Mouse (Mus musculus) hindbrain, postnatal 0 days (tissue): ENCODE data around the gene Tacc2. TPM values are rescaled to one million over a fixed set of nuclear protein-coding genes. Genes with fewer than 3 reads are reported as not detected.

Experiments used
- ATAC-seq: fragments of 200-750 bp; cut with Nextera tagmentation; 2 replicates; pipeline ENCODE4 v1.8.0; 2017; ENCODE audit warnings: mild to moderate bottlenecking, moderate TSS enrichment, moderate library complexity
- DNase-seq: peaks from one replicate; pipeline ENCODE4 v3.0.0-alpha.2; 2015; ENCODE audit warnings: low spot score
- H3K27ac ChIP-seq: fragments of 300-500 bp; sonication (generic); 2 replicates; pipeline ENCODE4 v1.5.1; 2014; ENCODE audit warnings: mild to moderate bottlenecking
- H3K27me3 ChIP-seq: fragments of 300-500 bp; sonication (generic); 2 replicates; pipeline ENCODE4 v1.6.1; 2014; ENCODE audit warnings: low read length, mixed read lengths; ENCODE audit not compliant: insufficient read depth
- H3K36me3 ChIP-seq: fragments of 300-500 bp; sonication (generic); 2 replicates; pipeline ENCODE4 v1.6.1; 2014; ENCODE audit warnings: low read length, mixed read lengths; ENCODE audit not compliant: insufficient read depth
- H3K4me1 ChIP-seq: fragments of 300-500 bp; sonication (generic); 2 replicates; pipeline ENCODE4 v1.6.1; 2014; ENCODE audit warnings: antibody characterized with exemption, low read length, mixed read lengths; ENCODE audit not compliant: insufficient read depth
- H3K4me2 ChIP-seq: fragments of 300-500 bp; sonication (generic); 2 replicates; pipeline ENCODE4 v1.6.1; 2014; ENCODE audit warnings: low read depth, mild to moderate bottlenecking, low read length, moderate library complexity, mixed read lengths
- H3K4me3 ChIP-seq: fragments of 300-500 bp; sonication (generic); 2 replicates; pipeline ENCODE4 v1.5.1; 2014; ENCODE audit warnings: low read length
- H3K9ac ChIP-seq: fragments of 300-500 bp; sonication (generic); replicated peaks from 2 replicates; pipeline ENCODE4 v1.6.1; 2014; ENCODE audit warnings: mild to moderate bottlenecking, low read length, moderate library complexity, mixed read lengths
- H3K9me3 ChIP-seq: fragments of 300-500 bp; sonication (generic); 2 replicates; pipeline ENCODE4 v1.6.1; 2016; ENCODE audit warnings: low read length, mixed read lengths
- CTCF ChIP-seq: IDR thresholded peaks from 2 replicates; pipeline ENCODE4 v1.5.1; 2016; ENCODE audit warnings: antibody characterized with exemption, control low read depth, low read depth
- WGBS: fragments of 180-500 bp; shearing (Covaris S2); extraction: QIAGEN DNeasy Blood & Tissue Kit; methylation state at CpG from one replicate; pipeline ENCODE4 v1.1.7; 2014; 5-methylcytosine and 5-hydroxymethylcytosine counted together
- polyA plus RNA-seq: library from polyadenylated mRNA; unstranded; fragments of >200 nt; fragmentation: Nextera tagmentation; extraction: Ambion mirVana; gene quantifications from 2 replicates; pipeline ENCODE4 v1.2.1, GENCODE M21; 2015
- total RNA-seq: library from RNA; depleted of rRNA; stranded (reverse); fragments of >200 nt; gene quantifications from 2 replicates; pipeline ENCODE4 v1.2.3, GENCODE M21; 2014

The Tacc2 gene
- total and polyA plus RNA-seq, 2 experiments from 2014 or later = 38.4 to 51.8 TPM

DNA sequence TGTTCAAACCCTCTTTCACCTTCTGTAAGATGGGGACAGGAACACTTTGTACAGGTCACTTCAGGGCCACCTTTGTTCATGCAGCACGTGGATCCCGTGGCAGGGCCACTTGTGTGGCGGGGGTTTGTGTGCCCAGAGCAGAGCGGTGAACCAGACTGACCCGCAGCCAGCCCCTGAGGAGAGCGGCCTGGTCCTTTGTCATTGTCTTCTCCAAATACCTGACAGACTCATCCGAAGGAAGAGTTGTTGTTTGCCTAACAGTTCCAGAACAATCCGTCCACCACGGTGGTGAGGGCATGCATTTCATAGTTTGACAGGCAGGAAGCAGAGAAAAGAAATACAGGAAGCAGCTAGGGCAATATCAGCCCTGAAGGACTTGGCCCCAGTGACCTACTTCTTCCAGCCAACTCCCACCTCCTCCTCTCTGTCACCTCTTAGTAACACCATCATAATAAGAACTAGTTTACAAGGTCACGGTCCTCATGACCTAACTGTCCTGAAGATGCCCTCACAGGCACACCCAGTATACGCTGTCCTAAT lies 180.2 kb downstream of the Tacc2 start:
- H3K27ac ChIP-seq = no peak overlapping the region
- no peaks in the 10 kb centered on the region for H3K27me3 ChIP-seq
- H3K9ac ChIP-seq = no peak overlapping the region
- no peaks in the 10 kb centered on the region for H3K4me1 ChIP-seq
- 82% methylated on average over 11 of the region's 11 CpGs for WGBS
- DNase-seq (no peak), ATAC-seq (no peak)
- H3K4me2 ChIP-seq = no peak overlapping the region
- peaks cover 37% of the 10 kb centered on the region for H3K36me3 ChIP-seq
- H3K4me3 ChIP-seq = no peak overlapping the region
- H3K9me3 ChIP-seq = no peaks in the 10 kb centered on the region
- no peak for TF ChIP-seq CTCF

DNA sequence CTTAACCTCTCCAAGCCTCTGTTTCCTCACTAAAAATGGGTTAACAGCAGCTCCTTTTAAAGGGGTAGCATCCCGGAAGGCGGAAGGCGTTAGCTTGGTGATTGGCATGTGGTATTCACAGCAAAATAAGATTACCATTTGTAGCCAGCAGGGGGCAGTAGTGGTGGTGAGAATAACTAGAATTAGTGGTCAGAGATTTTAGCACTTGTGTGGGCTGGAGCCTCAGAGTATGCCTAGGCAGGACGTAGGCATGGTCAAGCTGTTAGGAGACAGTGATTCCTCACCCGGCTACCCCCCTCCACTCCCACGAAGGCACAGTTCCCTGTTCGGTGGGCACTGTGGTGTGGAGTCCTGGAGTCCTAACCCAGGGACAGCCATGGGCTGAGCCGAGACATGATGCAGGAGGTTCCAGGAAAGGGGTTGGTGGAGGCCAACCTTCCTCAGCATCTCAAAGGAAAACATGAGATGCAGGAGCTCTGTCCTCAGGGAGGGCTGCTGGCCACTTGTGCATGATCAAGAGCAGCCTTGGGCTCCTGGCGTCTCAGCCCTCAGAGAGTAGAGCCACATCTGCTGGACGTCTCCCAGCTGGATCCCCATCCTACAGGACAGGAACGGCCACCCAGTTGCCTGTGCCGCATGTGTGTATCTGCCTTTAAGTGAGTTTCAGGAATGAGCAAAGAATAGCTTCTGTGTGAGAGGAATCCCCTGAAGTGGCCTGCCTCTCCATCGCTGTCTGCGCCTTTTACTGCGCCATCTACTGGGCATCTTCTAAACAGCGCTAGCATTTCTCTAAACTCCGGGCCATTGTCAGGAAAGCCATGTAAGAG lies 185.0 kb downstream of the Tacc2 start:
- peak; percentile 91 for TF ChIP-seq CTCF
- WGBS = 28% methylated on average over 17 of the region's 17 CpGs
- Histone ChIP-seq H3K9ac (no peak overlapping the region), H3K27me3 (no peaks in the 10 kb centered on the region), H3K4me1 (no peaks in the 10 kb centered on the region), H3K36me3 (peaks cover 31% of the 10 kb centered on the region), H3K4me2 (no peak overlapping the region), H3K9me3 (no peaks in the 10 kb centered on the region), H3K4me3 (no peak overlapping the region), H3K27ac (peak overlapping the region; percentile 59)
- DNase-seq (peak; percentile 91), ATAC-seq (peak; percentile 65)

DNA sequence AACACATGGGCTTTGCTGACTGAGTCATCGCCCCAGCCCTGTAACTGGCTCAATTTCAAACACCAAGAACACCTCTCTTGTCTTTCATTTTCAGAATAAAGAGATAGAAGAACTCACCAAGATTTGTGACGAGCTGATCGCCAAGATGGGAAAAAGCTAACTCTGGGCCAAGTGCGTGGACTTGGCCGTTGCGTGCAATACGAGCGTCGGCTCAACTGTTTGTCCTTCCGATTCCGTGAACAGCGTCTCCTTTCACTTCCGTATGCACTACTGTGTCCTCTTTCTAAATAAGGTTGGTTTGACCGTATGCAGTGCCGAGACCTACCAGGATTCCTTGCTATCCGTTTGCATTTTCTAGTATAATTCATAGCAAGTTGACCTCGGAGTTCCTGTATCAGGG lies 186.9 kb downstream of the Tacc2 start:
- no peak for TF ChIP-seq CTCF

DNA sequence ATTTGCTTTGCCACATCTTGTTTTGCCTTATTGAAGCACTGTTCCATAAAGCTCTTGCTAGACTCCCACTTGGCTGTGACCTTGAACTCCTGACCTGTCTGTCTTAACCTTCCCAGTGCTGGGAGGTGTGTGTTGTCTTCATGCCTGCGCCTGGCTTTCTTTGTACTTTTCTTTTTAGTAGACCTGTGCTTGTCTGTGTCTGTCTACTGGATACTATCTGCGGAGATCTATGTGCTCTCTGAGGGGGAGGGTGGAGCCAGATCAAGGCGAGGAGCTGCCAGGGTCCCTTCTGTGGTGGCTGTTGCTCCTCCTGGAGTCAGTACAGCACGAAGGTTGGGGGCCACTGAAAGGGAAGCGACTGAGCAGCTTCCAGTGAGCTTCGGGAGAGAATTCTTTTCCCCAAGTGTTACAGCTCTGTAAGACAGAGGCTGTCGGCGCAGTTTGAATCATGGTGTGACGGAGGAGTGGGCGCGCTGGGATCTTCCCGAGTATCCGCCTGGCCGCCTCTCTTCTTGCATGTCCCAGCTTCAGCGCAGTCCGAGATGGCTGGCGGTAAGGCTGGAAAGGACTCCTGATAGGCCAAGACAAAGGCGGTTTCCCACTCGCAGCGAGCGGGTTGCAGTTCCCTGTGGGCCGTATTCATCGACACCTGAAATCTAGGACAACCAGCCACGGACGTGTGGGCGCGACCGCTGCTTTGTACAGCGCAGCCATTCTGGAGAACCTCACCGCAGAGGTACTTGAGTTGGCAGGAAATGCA lies 189.4 kb downstream of the Tacc2 start:
- Histone ChIP-seq H3K27me3 (no peaks in the 10 kb centered on the region), H3K27ac (no peak overlapping the region), H3K4me3 (no peak overlapping the region), H3K4me1 (no peaks in the 10 kb centered on the region), H3K9ac (no peak overlapping the region), H3K36me3 (peaks cover 8% of the 10 kb centered on the region), H3K4me2 (no peak overlapping the region), H3K9me3 (no peaks in the 10 kb centered on the region)
- WGBS = 81% methylated on average over 30 of the region's 30 CpGs
- DNase-seq (no peak), ATAC-seq (no peak)
- no peak for TF ChIP-seq CTCF

More for the DNA sequence above, 186.9 kb downstream of the Tacc2 start:
- ATAC-seq (no peak), DNase-seq (no peak)
- Histone ChIP-seq H3K4me3 (no peak overlapping the region), H3K4me1 (no peaks in the 10 kb centered on the region), H3K4me2 (no peak overlapping the region), H3K36me3 (peaks cover 17% of the 10 kb centered on the region), H3K27me3 (no peaks in the 10 kb centered on the region), H3K27ac (no peak overlapping the region), H3K9me3 (no peaks in the 10 kb centered on the region), H3K9ac (no peak overlapping the region)
- WGBS = 92% methylated on average over 17 of the region's 17 CpGs

DNA sequence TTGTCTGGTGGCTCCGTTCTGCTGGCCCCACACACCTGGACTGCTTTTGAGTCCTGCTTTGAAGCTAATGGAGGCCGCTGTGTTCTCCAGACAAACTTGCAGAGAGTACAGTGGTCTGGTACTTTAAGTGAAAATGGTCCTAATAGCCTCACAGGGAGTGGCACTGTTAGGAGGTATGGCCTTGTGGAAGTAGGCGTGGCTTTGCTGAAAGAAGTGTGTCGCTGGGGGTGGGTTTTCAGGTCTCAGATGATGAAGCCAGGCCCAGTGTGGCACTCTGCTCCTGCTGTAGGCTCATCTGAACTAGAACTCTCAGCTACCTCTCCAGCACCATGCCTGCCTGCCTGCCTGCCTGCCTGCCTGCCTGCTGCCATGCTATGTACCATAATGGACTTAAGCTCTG lies 190.9 kb downstream of the Tacc2 start:
- no peak for TF ChIP-seq CTCF
- Histone ChIP-seq H3K4me3 (no peak overlapping the region), H3K27me3 (no peaks in the 10 kb centered on the region), H3K9me3 (no peaks in the 10 kb centered on the region), H3K9ac (no peak overlapping the region), H3K4me1 (no peaks in the 10 kb centered on the region), H3K4me2 (no peak overlapping the region), H3K36me3 (peaks cover 8% of the 10 kb centered on the region), H3K27ac (no peak overlapping the region)
- no peak for DNase-seq
- no peak for ATAC-seq
- 79% methylated on average over 4 of the region's 4 CpGs for WGBS

DNA sequence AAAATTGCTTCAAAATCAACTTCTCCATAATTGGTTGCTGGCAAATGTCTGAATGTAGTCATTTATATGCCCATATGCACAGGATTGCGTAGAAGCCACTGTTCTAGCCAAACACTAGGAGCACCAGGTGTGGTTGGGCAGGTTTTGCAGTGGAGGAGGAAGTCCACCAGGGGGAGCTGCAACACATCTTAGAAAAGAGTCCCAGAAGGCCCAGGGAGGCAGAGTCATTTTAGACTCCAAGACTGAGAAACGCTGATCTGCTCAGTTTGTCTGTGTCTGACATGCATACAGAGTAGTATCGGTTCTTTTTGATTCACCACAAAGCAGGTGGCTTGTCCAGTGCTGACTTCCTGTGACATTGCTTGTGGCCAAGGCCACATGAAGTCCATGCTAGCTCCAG lies 193.5 kb downstream of the Tacc2 start:
- Histone ChIP-seq H3K4me2 (no peak overlapping the region), H3K4me1 (no peaks in the 10 kb centered on the region), H3K9ac (no peak overlapping the region), H3K4me3 (no peak overlapping the region), H3K27ac (no peak overlapping the region), H3K9me3 (no peaks in the 10 kb centered on the region), H3K27me3 (no peaks in the 10 kb centered on the region), H3K36me3 (no peaks in the 10 kb centered on the region; the same call in 1 of the 2 replicates)
- peak; percentile 94 for TF ChIP-seq CTCF
- WGBS = 17% methylated on average over 3 of the region's 3 CpGs
- peak; percentile 72 for ATAC-seq
- peak; percentile 93 for DNase-seq
